Mouse (Mus musculus) liver, postnatal 0 days (tissue): ENCODE data around the gene Hmgcl. TPM values are rescaled to one million over a fixed set of nuclear protein-coding genes. Genes with fewer than 3 reads are reported as not detected.

ENCODE experiments used
- ATAC-seq: fragments of 200-750 bp; cut with Nextera tagmentation; 2 replicates; pipeline ENCODE4 v1.8.0; 2017; ENCODE audit warnings: mild to moderate bottlenecking, moderate library complexity
- DNase-seq: peaks from one replicate; pipeline ENCODE4 v3.0.0-alpha.2; 2016
- H3K27ac ChIP-seq: fragments of 300-500 bp; sonication (generic); 2 replicates; pipeline ENCODE4 v1.5.1; 2014; ENCODE audit warnings: antibody characterized with exemption, moderate library complexity, mild to moderate bottlenecking, low read depth
- H3K27me3 ChIP-seq: fragments of 300-500 bp; sonication (generic); 2 replicates; pipeline ENCODE4 v1.6.1; 2014; ENCODE audit warnings: low read length, control low read depth, mixed read lengths; ENCODE audit not compliant: insufficient read depth
- H3K36me3 ChIP-seq: fragments of 300-500 bp; sonication (generic); replicated peaks from 2 replicates; pipeline ENCODE4 v1.6.1; 2014; ENCODE audit warnings: mild to moderate bottlenecking, control low read depth, low read length, moderate library complexity, mixed read lengths; ENCODE audit not compliant: insufficient read depth
- H3K4me1 ChIP-seq: fragments of 300-500 bp; sonication (generic); 2 replicates; pipeline ENCODE4 v1.6.1; 2014; ENCODE audit warnings: antibody characterized with exemption, mild to moderate bottlenecking, control low read depth; ENCODE audit not compliant: insufficient read depth
- H3K4me2 ChIP-seq: fragments of 300-500 bp; sonication (generic); 2 replicates; pipeline ENCODE4 v1.6.1; 2014; ENCODE audit warnings: low read depth, mild to moderate bottlenecking, low read length, moderate library complexity, mixed read lengths
- H3K4me3 ChIP-seq: fragments of 300-500 bp; sonication (generic); 2 replicates; pipeline ENCODE4 v1.5.1; 2014; ENCODE audit warnings: low read depth, low read length
- H3K9ac ChIP-seq: fragments of 300-500 bp; sonication (generic); replicated peaks from 2 replicates; pipeline ENCODE4 v1.6.1; 2014; ENCODE audit warnings: mild to moderate bottlenecking, moderate library complexity
- H3K9me3 ChIP-seq: fragments of 300-500 bp; sonication (generic); 2 replicates; pipeline ENCODE4 v1.6.1; 2016; ENCODE audit warnings: mild to moderate bottlenecking, control low read depth, low read length, mixed read lengths
- CTCF ChIP-seq: sonication (generic); IDR thresholded peaks from 2 replicates; pipeline ENCODE4 v1.5.1; 2016; ENCODE audit warnings: antibody characterized with exemption, low read depth
- EP300 ChIP-seq: IDR thresholded peaks from 2 replicates; pipeline ENCODE4 v1.6.1; 2016; ENCODE audit warnings: antibody characterized with exemption, low read depth, mild to moderate bottlenecking
- WGBS: fragments of 180-500 bp; shearing (Covaris S2); extraction: QIAGEN DNeasy Blood & Tissue Kit; methylation state at CpG from one replicate; pipeline ENCODE4 v1.1.7; 2014; ENCODE audit not compliant: insufficient replicate concordance; 5-methylcytosine and 5-hydroxymethylcytosine counted together
- polyA plus RNA-seq: library from polyadenylated mRNA; unstranded; fragments of >200 nt; fragmentation: Nextera tagmentation; extraction: Ambion mirVana; gene quantifications from 2 replicates; pipeline ENCODE4 v1.2.1, GENCODE M21; 2015

Gene Hmgcl
- polyA plus RNA-seq, 1 experiment from 2014 or later = 364 TPM

GRCm38 (mm10) chr4:135906633-135907032, 39.6 kb upstream of the Hmgcl start:
- 0 out of 2 replicates have a peak, but pooled peaks have one; percentile 15 for ATAC-seq
- Histone ChIP-seq H3K4me3 (no peak overlapping the region), H3K4me1 (0 out of 2 replicates have a peak, but pooled peaks cover 7% of the 10 kb centered on the region), H3K9ac (no peak overlapping the region), H3K9me3 (no peaks in the 10 kb centered on the region), H3K36me3 (no peaks in the 10 kb centered on the region), H3K27me3 (no peaks in the 10 kb centered on the region), H3K4me2 (no peak overlapping the region), H3K27ac (no peak overlapping the region)
- WGBS = 44% methylated on average over 3 of the region's 3 CpGs
- TF ChIP-seq EP300 (peak; percentile 72), CTCF (no peak)
- DNase-seq = no peak

- 42% methylated on average over 13 of the region's 13 CpGs for WGBS
- no peaks in the 10 kb centered on the region for H3K36me3 ChIP-seq
- TF ChIP-seq EP300 (no peak), CTCF (no peak)
- no peaks in the 10 kb centered on the region for H3K27me3 ChIP-seq
- H3K4me2 ChIP-seq = no peak overlapping the region
- H3K9me3 ChIP-seq = no peaks in the 10 kb centered on the region
- no peak overlapping the region for H3K27ac ChIP-seq
- H3K4me3 ChIP-seq = no peak overlapping the region
- 0 out of 2 replicates have a peak, but pooled peaks cover 7% of the 10 kb centered on the region for H3K4me1 ChIP-seq
- H3K9ac ChIP-seq = no peak overlapping the region
- DNase-seq = no peak
- ATAC-seq = no peak
Observed at GRCm38 (mm10) chr4:135909326-135910066, 36.8 kb upstream of the Hmgcl start.

GRCm38 (mm10) chr4:135911531-135911930, 34.7 kb upstream of the Hmgcl start:
- H3K9me3 ChIP-seq = no peaks in the 10 kb centered on the region
- ATAC-seq (peak; percentile 74), DNase-seq (no peak)
- H3K4me3 ChIP-seq = no peak overlapping the region
- WGBS = 45% methylated on average over 7 of the region's 7 CpGs
- no peaks in the 10 kb centered on the region for H3K27me3 ChIP-seq
- no peak overlapping the region for H3K9ac ChIP-seq
- H3K4me2 ChIP-seq = no peak overlapping the region
- peak; percentile 48; the same call in 1 of the 2 replicates for TF ChIP-seq EP300
- TF ChIP-seq CTCF = no peak
- H3K36me3 ChIP-seq = no peaks in the 10 kb centered on the region
- 0 out of 2 replicates have a peak, but pooled peaks cover 7% of the 10 kb centered on the region for H3K4me1 ChIP-seq
- H3K27ac ChIP-seq = peak overlapping the region; percentile 66

- Histone ChIP-seq H3K9me3 (no peaks in the 10 kb centered on the region), H3K36me3 (peaks cover 4% of the 10 kb centered on the region; the same call in 1 of the 2 replicates), H3K27me3 (no peaks in the 10 kb centered on the region), H3K9ac (no peak overlapping the region), H3K4me1 (0 out of 2 replicates have a peak, but pooled peaks cover 7% of the 10 kb centered on the region), H3K4me2 (no peak overlapping the region), H3K27ac (peak overlapping the region; percentile 66; the same call in 1 of the 2 replicates), H3K4me3 (no peak overlapping the region)
- ATAC-seq (no peak), DNase-seq (no peak)
- TF ChIP-seq CTCF (no peak), EP300 (no peak)
- 41% methylated on average over 3 of the region's 3 CpGs for WGBS
Observed at GRCm38 (mm10) chr4:135912164-135912563, 34.1 kb upstream of the Hmgcl start.

- Histone ChIP-seq H3K27me3 (no peaks in the 10 kb centered on the region), H3K4me1 (peaks cover 7% of the 10 kb centered on the region; the same call in 1 of the 2 replicates), H3K36me3 (peaks cover 4% of the 10 kb centered on the region; the same call in 1 of the 2 replicates), H3K9me3 (no peaks in the 10 kb centered on the region), H3K4me2 (peak overlapping the region; percentile 14; the same call in 1 of the 2 replicates), H3K9ac (no peak overlapping the region), H3K27ac (no peak overlapping the region; the same call in 1 of the 2 replicates), H3K4me3 (peak overlapping the region; percentile 1; the same call in 1 of the 2 replicates)
- TF ChIP-seq CTCF (no peak), EP300 (no peak)
- peak; percentile 41; the same call in 1 of the 2 replicates for ATAC-seq
- no peak for DNase-seq
- 35% methylated on average over 3 of the region's 3 CpGs for WGBS
Observed at GRCm38 (mm10) chr4:135912835-135913234, 33.4 kb upstream of the Hmgcl start.

GRCm38 (mm10) chr4:135913433-135913832, 32.8 kb upstream of the Hmgcl start:
- 41% methylated on average over 4 of the region's 4 CpGs for WGBS
- Histone ChIP-seq H3K9me3 (no peaks in the 10 kb centered on the region), H3K36me3 (peaks cover 6% of the 10 kb centered on the region; the same call in 1 of the 2 replicates), H3K27me3 (no peaks in the 10 kb centered on the region), H3K4me2 (0 out of 2 replicates have a peak overlapping the region, but pooled peaks have one; percentile 14), H3K4me1 (peaks cover 7% of the 10 kb centered on the region; the same call in 1 of the 2 replicates), H3K4me3 (no peak overlapping the region), H3K27ac (peak overlapping the region; percentile 40; the same call in 1 of the 2 replicates), H3K9ac (no peak overlapping the region)
- DNase-seq = no peak
- no peak for ATAC-seq
- peak; percentile 58 for TF ChIP-seq EP300
- TF ChIP-seq CTCF = no peak
